Mouse (Mus musculus) pancreas, adult 10 weeks (tissue): ENCODE results near the gene Cdon. TPM values are rescaled to one million over a fixed set of nuclear protein-coding genes. Genes with fewer than 3 reads are reported as not detected.

Experiments
- polyA plus RNA-seq: library from polyadenylated mRNA; stranded (reverse); fragments of 350-450 nt; fragmentation: Illumina TruSeq; extraction: RNeasy Lipid Tissue Mini Kit (QIAGEN cat#74804); gene quantifications from one replicate; pipeline ENCODE4 v1.2.3, GENCODE M21; 2015; ENCODE audit warnings: low read depth, low replicate concordance; ENCODE audit not compliant: insufficient read depth

The Cdon gene
- polyA plus RNA-seq = 9.7 TPM

GRCm38 (mm10) chr9:35420805-35421719, at the start of gene Cdon:
Gene Cdon, plus strand, starts transcription at chr9:35421128.

DNA sequence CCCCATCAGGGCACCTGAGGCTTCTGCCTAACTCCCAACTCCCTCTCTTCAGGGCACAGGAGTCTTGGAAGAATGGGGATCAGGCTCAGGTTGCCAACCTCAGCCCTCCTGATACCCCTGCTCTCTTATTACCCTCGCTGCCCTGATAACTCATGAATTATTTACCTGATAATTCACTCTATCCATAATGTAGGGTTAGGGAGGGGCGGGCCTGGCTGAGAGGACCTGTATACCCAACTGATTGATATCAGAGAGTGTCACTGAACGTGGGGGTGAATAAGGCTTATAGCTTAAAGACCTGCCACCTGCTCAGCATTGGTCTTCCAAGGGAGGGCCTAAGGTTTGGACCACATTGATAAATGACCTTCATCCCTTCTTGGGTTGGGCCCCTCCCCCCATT, 97.2 kb downstream of the Cdon start, which contains the start of gene Gm1113:
TSS of gene Gm1113 (minus strand) at position 101 of the 400 bp plus-strand sequence.

Other genes starting within 250 kb of the Cdon start
- 3.1 TPM for gene Dcps, start 245.1 kb upstream of the Cdon start, polyA plus RNA-seq
- gene Srpr, start 221.0 kb upstream of the Cdon start, polyA plus RNA-seq = 50.3 TPM
- gene Tirap, start 220.8 kb upstream of the Cdon start, polyA plus RNA-seq = 1.6 TPM
- 11.0 TPM for gene Foxred1, start 210.1 kb upstream of the Cdon start, polyA plus RNA-seq
- gene Fam118b, start 153.3 kb upstream of the Cdon start, polyA plus RNA-seq = 7.0 TPM
- gene Rpusd4, start 153.3 kb upstream of the Cdon start, polyA plus RNA-seq = 5.8 TPM
- not detected for gene Gm1113, start 97.1 kb downstream of the Cdon start, polyA plus RNA-seq
- 0.15 TPM for gene Ddx25, start 137.4 kb downstream of the Cdon start, polyA plus RNA-seq
- gene Pus3, start 137.5 kb downstream of the Cdon start, polyA plus RNA-seq = 3.5 TPM
- not detected for gene Pate2, start 149.2 kb downstream of the Cdon start, polyA plus RNA-seq
- gene Hyls1, start 149.3 kb downstream of the Cdon start, polyA plus RNA-seq = 1.5 TPM
- not detected for gene Pate4, start 190.8 kb downstream of the Cdon start, polyA plus RNA-seq
- not detected for gene Pate3, start 227.1 kb downstream of the Cdon start, polyA plus RNA-seq